Mouse (Mus musculus): Measurements from ENCODE around the gene Socs2. TPM values are rescaled to one million over a fixed set of nuclear protein-coding genes. Genes with fewer than 3 reads are reported as not detected.

Socs2 gene
- polyA plus RNA-seq, 1 experiment: 0.94 TPM

- TF ChIP-seq GATA1 (IDR thresholded peaks at IDR 0.05; ENCODE audit: low read length) (no peak), TAL1 (IDR thresholded peaks at IDR 0.05; ENCODE audit: low read length) (no peak)
Measured at GRCm38 (mm10) chr10:95429111-95429510, 12.1 kb upstream of the Socs2 start.

GRCm38 (mm10) chr10:95426207-95427115 is 9.5 kb upstream of the Socs2 start:
- H3K9me3 ChIP-seq (ENCODE audit: control insufficient read depth, low read length): no peaks in the 10 kb centered on the region
- H3K27me3 ChIP-seq (ENCODE audit: control insufficient read depth): no peaks in the 10 kb centered on the region
- TF ChIP-seq GATA1 (IDR thresholded peaks at IDR 0.05; ENCODE audit: low read length) (no peak), TAL1 (IDR thresholded peaks at IDR 0.05; ENCODE audit: low read length) (no peak)
- no peaks in the 10 kb centered on the region for H3K36me3 ChIP-seq (ENCODE audit: control insufficient read depth)
- H3K4me1 ChIP-seq (ENCODE audit: control insufficient read depth): no peaks in the 10 kb centered on the region
- no peak overlapping the region for H3K4me3 ChIP-seq (replicated peaks)

More at GRCm38 (mm10) chr10:95429111-95429510, 12.1 kb upstream of the Socs2 start:
- Histone ChIP-seq H3K27me3 (ENCODE audit: control insufficient read depth) (no peaks in the 10 kb centered on the region), H3K4me3 (replicated peaks) (no peak overlapping the region), H3K9me3 (ENCODE audit: control insufficient read depth, low read length) (no peaks in the 10 kb centered on the region), H3K36me3 (ENCODE audit: control insufficient read depth) (no peaks in the 10 kb centered on the region), H3K4me1 (ENCODE audit: control insufficient read depth) (no peaks in the 10 kb centered on the region)

- H3K4me3 ChIP-seq (replicated peaks): no peak overlapping the region
- H3K4me1 ChIP-seq (ENCODE audit: control insufficient read depth): peaks cover 3% of the 10 kb centered on the region
- TF ChIP-seq TAL1 (IDR thresholded peaks at IDR 0.05; ENCODE audit: low read length) (no peak), GATA1 (IDR thresholded peaks at IDR 0.05; ENCODE audit: low read length) (no peak)
- no peaks in the 10 kb centered on the region for H3K36me3 ChIP-seq (ENCODE audit: control insufficient read depth)
- H3K9me3 ChIP-seq (ENCODE audit: control insufficient read depth, low read length): no peaks in the 10 kb centered on the region
- H3K27me3 ChIP-seq (ENCODE audit: control insufficient read depth): peaks cover 13% of the 10 kb centered on the region
Measured at GRCm38 (mm10) chr10:95422681-95423080, 5.7 kb upstream of the Socs2 start.

- Histone ChIP-seq H3K9me3 (ENCODE audit: control insufficient read depth, low read length) (no peaks in the 10 kb centered on the region; the same call in 1 of the 2 replicates), H3K4me3 (replicated peaks) (no peak overlapping the region), H3K4me1 (ENCODE audit: control insufficient read depth) (peaks cover 26% of the 10 kb centered on the region), H3K27me3 (ENCODE audit: control insufficient read depth) (peaks cover 37% of the 10 kb centered on the region), H3K36me3 (ENCODE audit: control insufficient read depth) (no peaks in the 10 kb centered on the region)
- TF ChIP-seq TAL1 (IDR thresholded peaks at IDR 0.05; ENCODE audit: low read length) (no peak), GATA1 (IDR thresholded peaks at IDR 0.05; ENCODE audit: low read length) (no peak)
Measured at GRCm38 (mm10) chr10:95420284-95420683, 3.3 kb upstream of the Socs2 start.

GRCm38 (mm10) chr10:95419726-95420125 is 2.7 kb upstream of the Socs2 start:
- Histone ChIP-seq H3K4me3 (replicated peaks) (no peak overlapping the region), H3K4me1 (ENCODE audit: control insufficient read depth) (peaks cover 31% of the 10 kb centered on the region), H3K9me3 (ENCODE audit: control insufficient read depth, low read length) (peaks cover 2% of the 10 kb centered on the region; the same call in 1 of the 2 replicates), H3K27me3 (ENCODE audit: control insufficient read depth) (peaks cover 42% of the 10 kb centered on the region), H3K36me3 (ENCODE audit: control insufficient read depth) (no peaks in the 10 kb centered on the region)
- no peak for TF ChIP-seq GATA1 (IDR thresholded peaks at IDR 0.05; ENCODE audit: low read length)
- TF ChIP-seq TAL1 (IDR thresholded peaks at IDR 0.05; ENCODE audit: low read length): no peak

GRCm38 (mm10) chr10:95418631-95419030 is 1.7 kb upstream of the Socs2 start:
- peaks cover 37% of the 10 kb centered on the region for H3K4me1 ChIP-seq (ENCODE audit: control insufficient read depth)
- H3K36me3 ChIP-seq (ENCODE audit: control insufficient read depth): no peaks in the 10 kb centered on the region
- H3K9me3 ChIP-seq (ENCODE audit: control insufficient read depth, low read length): peaks cover 8% of the 10 kb centered on the region; the same call in 1 of the 2 replicates
- TF ChIP-seq GATA1 (IDR thresholded peaks at IDR 0.05; ENCODE audit: low read length) (no peak), TAL1 (IDR thresholded peaks at IDR 0.05; ENCODE audit: low read length) (no peak)
- H3K4me3 ChIP-seq (replicated peaks): no peak overlapping the region
- H3K27me3 ChIP-seq (ENCODE audit: control insufficient read depth): peaks cover 53% of the 10 kb centered on the region

- H3K36me3 ChIP-seq (ENCODE audit: control insufficient read depth): no peaks in the 10 kb centered on the region
- peak overlapping the region; percentile 69 for H3K4me3 ChIP-seq (replicated peaks)
- H3K4me1 ChIP-seq (ENCODE audit: control insufficient read depth): peaks cover 37% of the 10 kb centered on the region
- H3K9me3 ChIP-seq (ENCODE audit: control insufficient read depth, low read length): peaks cover 8% of the 10 kb centered on the region; the same call in 1 of the 2 replicates
- TF ChIP-seq TAL1 (IDR thresholded peaks at IDR 0.05; ENCODE audit: low read length) (no peak), GATA1 (IDR thresholded peaks at IDR 0.05; ENCODE audit: low read length) (no peak)
- H3K27me3 ChIP-seq (ENCODE audit: control insufficient read depth): peaks cover 62% of the 10 kb centered on the region
Measured at GRCm38 (mm10) chr10:95417496-95418236, 686 bp upstream of the Socs2 start.

- Histone ChIP-seq H3K4me3 (replicated peaks) (peak overlapping the region; percentile 69), H3K36me3 (ENCODE audit: control insufficient read depth) (no peaks in the 10 kb centered on the region), H3K9me3 (ENCODE audit: control insufficient read depth, low read length) (peaks cover 8% of the 10 kb centered on the region; the same call in 1 of the 2 replicates), H3K4me1 (ENCODE audit: control insufficient read depth) (peaks cover 37% of the 10 kb centered on the region), H3K27me3 (ENCODE audit: control insufficient read depth) (peaks cover 62% of the 10 kb centered on the region)
- TF ChIP-seq GATA1 (IDR thresholded peaks at IDR 0.05; ENCODE audit: low read length) (no peak), TAL1 (IDR thresholded peaks at IDR 0.05; ENCODE audit: low read length) (no peak)
Measured at GRCm38 (mm10) chr10:95416361-95416684, 657 bp downstream of the Socs2 start.
